Mouse (Mus musculus) left cerebral cortex, postnatal 10 days (tissue): ENCODE measurements at regions not wholly inside any gene's neighbourhood (a gene's known extent, or its start where the extent isn't known, plus 50 kb on each side); places are given as distances from the start of the nearest gene placed in this dataset.

Experiments
- DNase-seq, 2 experiments: peaks; one replicate each; pipeline ENCODE4 v3.0.0; 2021 to 2022; ENCODE audit warnings: low spot score in 2 of 2, mixed read lengths in 1 of 2; ENCODE audit errors: extremely low spot score in 1 of 2
- intact Hi-C: fragments of 180-260 bp; cut with DNase I; formaldehyde crosslinking; loops from one replicate; pipeline ENCODE4 v1.15.1; 2025

- intact Hi-C loops: no loop called here
- no peak for DNase-seq
Observed at GRCm38 (mm10) chr15:41390699-41391098, 1256.5 kb downstream of the 9330182O14Rik start.
